Mouse (Mus musculus): Measurements from ENCODE around the gene Mapkapk3. TPM values are rescaled to one million over a fixed set of nuclear protein-coding genes. Genes with fewer than 3 reads are reported as not detected.

Gene Mapkapk3
- polyA plus RNA-seq, 1 experiment from 2014 or later, result 6.5 TPM

DNA sequence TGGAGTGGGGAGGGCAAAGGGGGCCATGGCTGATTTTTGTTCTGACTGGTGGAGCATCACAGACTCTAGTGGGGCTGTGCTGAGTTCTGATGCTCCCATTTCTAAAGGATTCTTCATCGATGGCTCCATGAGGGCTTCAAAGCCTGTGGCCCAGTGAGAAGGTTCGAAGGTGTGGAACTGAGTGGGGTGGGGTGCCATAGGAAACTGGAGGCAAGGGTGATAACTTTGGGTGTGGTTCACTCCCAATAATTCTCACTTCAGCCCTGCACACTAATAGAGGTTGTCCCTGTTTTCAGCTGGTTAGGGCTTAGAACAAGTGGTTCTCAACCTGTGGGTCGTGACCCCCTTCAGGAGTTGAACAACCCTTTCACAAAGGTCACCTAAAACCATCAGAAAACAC is 14.7 kb upstream of the Mapkapk3 start:
- 90% methylated on average over 3 of the region's 3 CpGs for WGBS
- Histone ChIP-seq H3K4me2 (replicated peaks; ENCODE audit: low read depth, low read length) (no peak overlapping the region), H3K9me3 (ENCODE audit: control insufficient read depth, low read length) (no peaks in the 10 kb centered on the region), H3K9ac (ENCODE audit: low read depth, low read length) (no peak overlapping the region), H3K4me1 (ENCODE audit: control insufficient read depth, insufficient read depth, low read length) (peaks cover 23% of the 10 kb centered on the region), H3K36me3 (ENCODE audit: control insufficient read depth, insufficient read depth, low read length) (peaks cover 16% of the 10 kb centered on the region; the same call in 1 of the 2 replicates), H3K4me3 (ENCODE audit: low read length) (no peak overlapping the region), H3K27me3 (ENCODE audit: control insufficient read depth, insufficient read depth, low read length) (no peaks in the 10 kb centered on the region), H3K27ac (ENCODE audit: low read depth, low read length) (no peak overlapping the region)
- ATAC-seq (ENCODE audit: low FRiP score, low TSS enrichment), result no peak

DNA sequence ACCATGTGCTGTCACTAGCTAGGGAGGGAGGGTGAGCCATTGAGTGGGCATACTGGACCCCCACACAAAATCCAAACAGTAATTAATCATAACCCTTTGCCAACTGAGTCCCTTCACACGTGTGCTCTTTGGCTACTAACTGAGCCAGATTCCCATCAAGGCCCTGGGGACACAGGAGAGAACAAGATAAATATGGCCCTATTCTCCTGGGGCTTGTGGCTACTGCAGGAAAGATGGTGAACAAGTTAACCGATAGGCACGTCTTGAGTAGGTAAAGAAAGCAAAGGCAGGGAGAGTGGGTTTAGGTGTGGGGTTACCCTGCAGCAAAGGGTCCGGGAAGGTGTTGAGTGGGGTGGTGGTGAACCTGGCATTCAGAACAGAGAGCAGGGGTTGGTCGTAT is 14.2 kb upstream of the Mapkapk3 start:
- no peak for ATAC-seq (ENCODE audit: low FRiP score, low TSS enrichment)
- no peaks in the 10 kb centered on the region for H3K9me3 ChIP-seq (ENCODE audit: control insufficient read depth, low read length)
- H3K27ac ChIP-seq (ENCODE audit: low read depth, low read length), result no peak overlapping the region
- H3K9ac ChIP-seq (ENCODE audit: low read depth, low read length), result no peak overlapping the region
- H3K4me2 ChIP-seq (replicated peaks; ENCODE audit: low read depth, low read length), result no peak overlapping the region
- H3K27me3 ChIP-seq (ENCODE audit: control insufficient read depth, insufficient read depth, low read length), result no peaks in the 10 kb centered on the region
- WGBS, result 78% methylated on average over 5 of the region's 5 CpGs
- peaks cover 18% of the 10 kb centered on the region for H3K4me1 ChIP-seq (ENCODE audit: control insufficient read depth, insufficient read depth, low read length)
- H3K4me3 ChIP-seq (ENCODE audit: low read length), result no peak overlapping the region
- peaks cover 16% of the 10 kb centered on the region; the same call in 1 of the 2 replicates for H3K36me3 ChIP-seq (ENCODE audit: control insufficient read depth, insufficient read depth, low read length)

DNA sequence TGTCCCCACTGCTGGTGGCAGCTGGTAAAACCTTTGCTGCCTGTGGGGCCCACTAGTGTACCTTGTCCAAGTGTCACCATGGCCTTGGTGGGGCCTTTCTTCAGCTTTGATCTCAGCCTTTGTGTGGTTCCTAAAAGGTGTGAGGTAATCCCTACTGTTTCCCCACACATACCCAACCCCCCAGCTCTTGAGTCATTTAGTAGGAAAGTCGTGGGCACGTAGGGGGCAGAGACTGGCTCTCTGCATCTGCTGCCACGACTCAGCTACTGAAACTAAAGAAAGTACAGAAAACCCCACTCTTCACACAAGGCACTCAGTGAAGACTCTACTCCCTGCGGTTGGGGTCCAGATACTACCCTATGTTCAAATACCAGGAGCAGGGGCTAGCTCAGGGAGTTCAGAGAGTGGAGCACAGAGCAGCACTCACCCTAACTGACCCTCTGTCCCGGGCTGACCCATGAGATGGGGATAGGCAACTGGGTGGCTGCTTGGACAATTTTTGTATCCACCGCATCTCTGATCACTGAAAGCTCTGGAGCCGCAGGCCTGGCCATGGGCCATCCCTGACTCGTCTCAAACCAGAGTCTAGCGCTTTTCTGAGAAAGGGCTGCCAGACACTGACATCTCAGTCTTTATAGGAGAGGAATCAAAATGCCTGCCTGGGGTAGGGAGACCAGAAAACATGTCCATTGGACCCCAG is 13.6 kb upstream of the Mapkapk3 start:
- WGBS, result 81% methylated on average over 9 of the region's 9 CpGs
- ATAC-seq (ENCODE audit: low FRiP score, low TSS enrichment), result no peak
- peaks cover 16% of the 10 kb centered on the region; the same call in 1 of the 2 replicates for H3K36me3 ChIP-seq (ENCODE audit: control insufficient read depth, insufficient read depth, low read length)
- H3K9ac ChIP-seq (ENCODE audit: low read depth, low read length), result no peak overlapping the region
- H3K4me1 ChIP-seq (ENCODE audit: control insufficient read depth, insufficient read depth, low read length), result peaks cover 12% of the 10 kb centered on the region
- H3K9me3 ChIP-seq (ENCODE audit: control insufficient read depth, low read length), result no peaks in the 10 kb centered on the region
- no peaks in the 10 kb centered on the region for H3K27me3 ChIP-seq (ENCODE audit: control insufficient read depth, insufficient read depth, low read length)
- H3K27ac ChIP-seq (ENCODE audit: low read depth, low read length), result no peak overlapping the region
- no peak overlapping the region for H3K4me2 ChIP-seq (replicated peaks; ENCODE audit: low read depth, low read length)
- no peak overlapping the region for H3K4me3 ChIP-seq (ENCODE audit: low read length)

DNA sequence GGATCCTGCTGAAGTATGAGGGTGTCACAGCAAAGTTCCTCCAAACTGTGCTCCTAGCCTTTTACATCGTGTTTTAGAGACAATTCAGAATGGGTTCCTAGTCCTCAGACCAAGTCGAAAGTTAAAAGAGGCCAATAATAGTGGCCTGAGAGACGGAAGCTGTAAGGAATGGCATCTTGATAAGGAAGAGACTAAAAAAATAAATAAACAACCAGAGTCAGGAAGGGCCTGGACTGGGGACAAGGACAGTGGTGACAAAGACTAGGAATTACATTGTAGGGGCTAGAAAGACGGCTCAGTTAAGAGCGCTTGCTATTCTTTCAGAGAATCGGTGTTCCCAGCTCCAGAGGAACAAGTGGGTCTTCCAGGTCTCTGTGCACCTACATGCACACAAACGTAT is 12.9 kb upstream of the Mapkapk3 start:
- no peaks in the 10 kb centered on the region for H3K27me3 ChIP-seq (ENCODE audit: control insufficient read depth, insufficient read depth, low read length)
- no peak overlapping the region for H3K27ac ChIP-seq (ENCODE audit: low read depth, low read length)
- H3K4me2 ChIP-seq (replicated peaks; ENCODE audit: low read depth, low read length), result no peak overlapping the region
- no peak overlapping the region for H3K4me3 ChIP-seq (ENCODE audit: low read length)
- H3K9me3 ChIP-seq (ENCODE audit: control insufficient read depth, low read length), result no peaks in the 10 kb centered on the region
- H3K9ac ChIP-seq (ENCODE audit: low read depth, low read length), result no peak overlapping the region
- no peak for ATAC-seq (ENCODE audit: low FRiP score, low TSS enrichment)
- H3K36me3 ChIP-seq (ENCODE audit: control insufficient read depth, insufficient read depth, low read length), result peaks cover 16% of the 10 kb centered on the region; the same call in 1 of the 2 replicates
- peaks cover 10% of the 10 kb centered on the region for H3K4me1 ChIP-seq (ENCODE audit: control insufficient read depth, insufficient read depth, low read length)
- 74% methylated on average over 7 of the region's 7 CpGs for WGBS

DNA sequence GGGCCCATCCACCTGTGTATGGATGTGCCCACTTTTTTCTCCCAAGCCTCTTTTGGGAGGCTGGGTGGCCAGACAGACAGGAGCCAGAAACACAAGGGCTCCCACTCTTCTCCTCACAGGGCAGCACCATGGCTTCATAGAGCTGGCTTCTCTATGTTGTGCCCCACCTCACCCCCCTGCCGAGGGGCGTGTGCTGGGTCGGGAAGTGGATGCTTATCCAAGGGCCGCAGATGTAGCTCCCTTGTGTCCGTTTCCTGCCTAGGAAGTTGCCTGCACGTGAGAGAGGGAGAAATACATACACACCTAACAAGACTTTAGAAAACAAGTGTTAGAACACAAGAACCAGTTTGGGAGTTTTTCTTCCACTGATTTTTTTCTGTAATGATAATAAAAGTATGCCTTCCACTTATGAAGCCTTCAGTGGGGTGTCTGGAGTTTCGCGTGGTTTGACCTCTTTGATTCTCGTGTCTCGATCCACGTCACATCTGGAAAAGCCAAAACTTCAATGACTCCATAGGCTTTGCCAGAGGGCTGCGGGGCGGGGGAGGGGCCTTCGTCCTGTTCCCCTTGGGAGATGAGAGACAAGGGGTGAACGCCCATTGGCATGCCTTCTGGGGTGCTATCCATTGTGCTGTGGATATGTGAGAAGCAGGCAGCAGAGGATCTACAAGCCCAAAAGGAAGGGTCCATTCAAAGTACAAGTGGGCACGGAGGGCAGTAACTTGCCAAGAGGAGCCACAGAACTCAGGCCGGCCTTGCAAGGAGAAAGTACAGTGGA is 12.1 kb upstream of the Mapkapk3 start:
- Histone ChIP-seq H3K4me3 (ENCODE audit: low read length) (no peak overlapping the region), H3K36me3 (ENCODE audit: control insufficient read depth, insufficient read depth, low read length) (peaks cover 16% of the 10 kb centered on the region; the same call in 1 of the 2 replicates), H3K9me3 (ENCODE audit: control insufficient read depth, low read length) (no peaks in the 10 kb centered on the region), H3K9ac (ENCODE audit: low read depth, low read length) (no peak overlapping the region), H3K4me1 (ENCODE audit: control insufficient read depth, insufficient read depth, low read length) (peaks cover 5% of the 10 kb centered on the region; the same call in 1 of the 2 replicates), H3K27me3 (ENCODE audit: control insufficient read depth, insufficient read depth, low read length) (no peaks in the 10 kb centered on the region), H3K27ac (ENCODE audit: low read depth, low read length) (no peak overlapping the region), H3K4me2 (replicated peaks; ENCODE audit: low read depth, low read length) (no peak overlapping the region)
- ATAC-seq (ENCODE audit: low FRiP score, low TSS enrichment), result no peak
- 87% methylated on average over 17 of the region's 17 CpGs for WGBS

DNA sequence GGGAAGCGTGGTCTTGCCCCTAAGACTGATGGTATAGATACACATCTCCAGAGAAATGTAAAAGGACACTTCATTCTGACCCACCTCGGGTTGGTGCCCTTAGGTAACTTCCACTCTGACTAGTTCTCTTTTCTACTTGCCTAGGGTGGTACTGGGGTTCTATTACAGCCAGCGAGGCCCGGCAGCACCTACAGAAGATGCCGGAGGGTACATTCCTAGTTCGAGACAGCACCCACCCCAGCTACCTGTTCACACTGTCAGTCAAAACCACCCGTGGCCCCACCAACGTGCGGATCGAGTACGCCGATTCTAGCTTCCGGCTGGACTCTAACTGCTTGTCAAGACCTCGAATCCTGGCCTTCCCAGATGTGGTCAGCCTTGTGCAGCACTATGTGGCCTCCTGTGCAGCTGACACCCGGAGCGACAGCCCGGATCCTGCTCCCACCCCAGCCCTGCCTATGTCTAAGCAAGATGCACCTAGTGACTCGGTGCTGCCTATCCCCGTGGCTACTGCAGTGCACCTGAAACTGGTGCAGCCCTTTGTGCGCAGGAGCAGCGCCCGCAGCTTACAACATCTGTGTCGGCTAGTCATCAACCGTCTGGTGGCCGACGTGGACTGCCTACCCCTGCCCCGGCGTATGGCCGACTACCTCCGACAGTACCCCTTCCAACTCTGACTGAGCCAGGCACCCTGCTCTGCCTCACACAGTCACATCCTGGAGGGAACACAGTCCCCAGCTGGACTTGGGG is 10.7 kb upstream of the Mapkapk3 start:
- no peak overlapping the region for H3K4me3 ChIP-seq (ENCODE audit: low read length)
- 89% methylated on average over 30 of the region's 30 CpGs for WGBS

DNA sequence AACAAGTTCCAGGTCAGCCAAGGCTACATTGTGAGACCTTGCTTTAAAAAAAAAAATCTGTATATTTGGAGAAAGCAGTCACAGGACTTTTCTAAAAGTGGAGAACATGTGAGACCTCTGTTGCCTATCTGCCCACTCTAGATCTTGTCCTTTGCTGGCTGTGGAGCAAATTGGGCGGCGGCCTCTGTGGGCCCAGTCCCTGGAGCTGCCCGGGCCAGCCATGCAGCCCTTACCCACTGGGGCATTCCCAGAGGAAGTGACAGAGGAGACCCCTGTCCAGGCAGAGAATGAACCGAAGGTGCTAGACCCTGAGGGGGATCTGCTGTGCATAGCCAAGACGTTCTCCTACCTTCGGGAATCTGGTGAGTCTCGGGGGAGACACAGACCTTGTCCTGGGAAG is 10.1 kb upstream of the Mapkapk3 start:
- H3K27me3 ChIP-seq (ENCODE audit: control insufficient read depth, insufficient read depth, low read length), result peaks cover 4% of the 10 kb centered on the region; the same call in 1 of the 2 replicates
- H3K9me3 ChIP-seq (ENCODE audit: control insufficient read depth, low read length), result no peaks in the 10 kb centered on the region
- 87% methylated on average over 7 of the region's 7 CpGs for WGBS
- peaks cover 8% of the 10 kb centered on the region; the same call in 1 of the 2 replicates for H3K4me1 ChIP-seq (ENCODE audit: control insufficient read depth, insufficient read depth, low read length)
- no peak overlapping the region for H3K4me2 ChIP-seq (replicated peaks; ENCODE audit: low read depth, low read length)
- no peak overlapping the region for H3K9ac ChIP-seq (ENCODE audit: low read depth, low read length)
- H3K4me3 ChIP-seq (ENCODE audit: low read length), result no peak overlapping the region
- no peak for ATAC-seq (ENCODE audit: low FRiP score, low TSS enrichment)
- H3K36me3 ChIP-seq (ENCODE audit: control insufficient read depth, insufficient read depth, low read length), result peaks cover 16% of the 10 kb centered on the region; the same call in 1 of the 2 replicates
- no peak overlapping the region for H3K27ac ChIP-seq (ENCODE audit: low read depth, low read length)

More for the DNA sequence above, 10.7 kb upstream of the Mapkapk3 start:
- H3K27me3 ChIP-seq (ENCODE audit: control insufficient read depth, insufficient read depth, low read length), result peaks cover 2% of the 10 kb centered on the region; the same call in 1 of the 2 replicates
- H3K36me3 ChIP-seq (ENCODE audit: control insufficient read depth, insufficient read depth, low read length), result peaks cover 16% of the 10 kb centered on the region; the same call in 1 of the 2 replicates
- no peak overlapping the region for H3K9ac ChIP-seq (ENCODE audit: low read depth, low read length)
- no peak for ATAC-seq (ENCODE audit: low FRiP score, low TSS enrichment)
- no peak overlapping the region for H3K27ac ChIP-seq (ENCODE audit: low read depth, low read length)
- H3K9me3 ChIP-seq (ENCODE audit: control insufficient read depth, low read length), result no peaks in the 10 kb centered on the region
- H3K4me1 ChIP-seq (ENCODE audit: control insufficient read depth, insufficient read depth, low read length), result peaks cover 8% of the 10 kb centered on the region; the same call in 1 of the 2 replicates
- no peak overlapping the region for H3K4me2 ChIP-seq (replicated peaks; ENCODE audit: low read depth, low read length)

DNA sequence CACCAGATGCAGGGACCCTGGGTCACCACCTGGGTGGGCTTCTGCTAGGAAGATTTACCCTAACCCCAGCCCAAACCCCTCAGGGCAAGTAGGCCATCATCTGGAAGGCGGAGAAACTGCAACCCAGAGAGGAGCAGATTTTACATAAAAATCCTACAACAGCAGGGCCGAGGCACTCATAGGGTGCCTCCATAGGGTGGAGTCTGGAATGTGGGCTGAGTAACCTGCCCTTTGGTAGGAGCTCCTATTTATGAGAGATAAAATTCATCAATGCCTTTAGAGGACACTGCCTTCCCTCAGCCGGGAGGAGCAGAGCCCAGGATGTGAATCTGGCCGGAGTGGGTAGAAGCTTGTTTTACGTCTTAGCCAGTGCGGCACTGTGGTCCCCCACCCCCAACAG is 9.2 kb upstream of the Mapkapk3 start:
- Histone ChIP-seq H3K27ac (ENCODE audit: low read depth, low read length) (no peak overlapping the region), H3K4me1 (ENCODE audit: control insufficient read depth, insufficient read depth, low read length) (peaks cover 8% of the 10 kb centered on the region; the same call in 1 of the 2 replicates), H3K27me3 (ENCODE audit: control insufficient read depth, insufficient read depth, low read length) (peaks cover 4% of the 10 kb centered on the region; the same call in 1 of the 2 replicates), H3K4me3 (ENCODE audit: low read length) (no peak overlapping the region), H3K9me3 (ENCODE audit: control insufficient read depth, low read length) (no peaks in the 10 kb centered on the region), H3K36me3 (ENCODE audit: control insufficient read depth, insufficient read depth, low read length) (peaks cover 16% of the 10 kb centered on the region; the same call in 1 of the 2 replicates), H3K9ac (ENCODE audit: low read depth, low read length) (no peak overlapping the region), H3K4me2 (replicated peaks; ENCODE audit: low read depth, low read length) (no peak overlapping the region)
- 82% methylated on average over 6 of the region's 6 CpGs for WGBS
- no peak for ATAC-seq (ENCODE audit: low FRiP score, low TSS enrichment)
